Mouse (Mus musculus) stomach, embryonic 15.5 days (tissue): ENCODE measurements around the gene Slc25a23. TPM values are rescaled to one million over a fixed set of nuclear protein-coding genes. Genes with fewer than 3 reads are reported as not detected.
A peak's percentile ranks its signal among the peaks of the same experiment; 100 is the strongest.

ENCODE experiments used
- ATAC-seq: fragments of 200-750 bp; cut with Nextera tagmentation; 2 replicates; pipeline ENCODE4 v1.8.0; 2017; ENCODE audit warnings: low read depth, moderate number of reproducible peaks, moderate TSS enrichment; ENCODE audit not compliant: insufficient read depth, low FRiP score
- H3K27ac ChIP-seq: fragments of 300-500 bp; sonication (generic); 2 replicates; pipeline ENCODE4 v1.5.1; 2015; ENCODE audit warnings: mild to moderate bottlenecking, inconsistent platforms
- H3K27me3 ChIP-seq: fragments of 300-500 bp; sonication (generic); replicated peaks from 2 replicates; pipeline ENCODE4 v1.6.1; 2015; ENCODE audit warnings: inconsistent platforms
- H3K36me3 ChIP-seq: fragments of 300-500 bp; sonication (generic); 2 replicates; pipeline ENCODE4 v1.6.1; 2015; ENCODE audit warnings: inconsistent platforms
- H3K4me1 ChIP-seq: fragments of 300-500 bp; sonication (generic); 2 replicates; pipeline ENCODE4 v1.6.1; 2015; ENCODE audit warnings: inconsistent platforms
- H3K4me2 ChIP-seq: fragments of 300-500 bp; sonication (generic); 2 replicates; pipeline ENCODE4 v1.6.1; 2015; ENCODE audit warnings: mild to moderate bottlenecking, inconsistent platforms
- H3K4me3 ChIP-seq: fragments of 300-500 bp; sonication (generic); replicated peaks from 2 replicates; pipeline ENCODE4 v1.5.1; 2015; ENCODE audit warnings: inconsistent platforms
- H3K9ac ChIP-seq: fragments of 300-500 bp; sonication (generic); 2 replicates; pipeline ENCODE4 v1.6.1; 2015; ENCODE audit warnings: inconsistent platforms
- H3K9me3 ChIP-seq: fragments of 300-500 bp; sonication (generic); 2 replicates; pipeline ENCODE4 v1.6.1; 2016; ENCODE audit warnings: inconsistent platforms
- WGBS: fragments of 180-500 bp; shearing (Covaris S2); methylation state at CpG from one replicate; pipeline ENCODE4 v1.1.7; 2015; 5-methylcytosine and 5-hydroxymethylcytosine counted together
- polyA plus RNA-seq: library from polyadenylated mRNA; unstranded; fragments of >200 nt; fragmentation: Nextera tagmentation; extraction: Ambion mirVana; gene quantifications from 2 replicates; pipeline ENCODE4 v1.2.1, GENCODE M21; 2015

Gene Slc25a23
- polyA plus RNA-seq, 1 experiment from 2014 or later: 8.7 TPM

DNA sequence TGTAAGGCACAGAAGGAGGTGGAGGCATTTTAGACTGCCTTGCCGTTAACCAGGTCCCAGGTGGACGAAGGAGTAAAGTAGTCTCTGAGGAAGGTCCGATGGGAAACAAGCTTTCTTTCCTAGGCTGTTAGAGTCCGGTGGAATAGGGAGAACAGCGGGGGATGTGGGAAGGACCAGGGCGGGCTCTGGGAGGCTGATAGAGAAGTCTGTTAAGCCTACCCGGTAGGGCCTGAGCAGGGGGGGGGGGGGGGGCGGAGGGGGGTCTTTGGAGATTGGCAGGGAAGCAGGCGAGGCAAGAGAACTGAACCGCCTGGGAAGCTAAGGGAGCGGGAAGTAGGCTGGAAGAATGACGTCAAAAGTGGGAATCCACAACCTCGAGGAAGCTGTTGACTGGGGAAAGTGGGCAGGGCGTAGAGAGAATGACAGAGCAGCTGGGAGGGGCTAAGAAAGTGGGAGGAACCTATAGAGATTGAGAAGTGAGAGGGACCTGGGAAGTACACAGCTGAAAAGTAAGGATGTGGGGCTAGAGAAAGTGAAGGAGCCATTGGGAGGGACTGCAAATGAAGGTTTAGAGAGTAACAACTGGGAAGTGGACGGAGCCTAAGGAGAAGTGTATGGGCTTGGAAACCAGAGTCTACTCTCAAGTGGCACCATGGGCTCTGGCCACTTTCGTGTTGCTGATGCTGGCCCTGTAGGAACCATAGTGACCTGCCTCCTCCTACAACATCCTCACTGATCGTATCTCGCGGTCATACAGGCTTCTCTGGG lies 36.4 kb upstream of the Slc25a23 start:
- H3K4me2 ChIP-seq: peak overlapping the region; percentile 51
- no peaks in the 10 kb centered on the region for H3K36me3 ChIP-seq
- peak overlapping the region; percentile 28 for H3K4me3 ChIP-seq
- WGBS: 2% methylated on average over 18 of the region's 19 CpGs
- H3K9me3 ChIP-seq: no peaks in the 10 kb centered on the region
- H3K4me1 ChIP-seq: 0 out of 2 replicates have a peak, but pooled peaks cover 6% of the 10 kb centered on the region
- no peaks in the 10 kb centered on the region for H3K27me3 ChIP-seq
- H3K27ac ChIP-seq: no peak overlapping the region
- no peak overlapping the region for H3K9ac ChIP-seq
- peak; percentile 86 for ATAC-seq

DNA sequence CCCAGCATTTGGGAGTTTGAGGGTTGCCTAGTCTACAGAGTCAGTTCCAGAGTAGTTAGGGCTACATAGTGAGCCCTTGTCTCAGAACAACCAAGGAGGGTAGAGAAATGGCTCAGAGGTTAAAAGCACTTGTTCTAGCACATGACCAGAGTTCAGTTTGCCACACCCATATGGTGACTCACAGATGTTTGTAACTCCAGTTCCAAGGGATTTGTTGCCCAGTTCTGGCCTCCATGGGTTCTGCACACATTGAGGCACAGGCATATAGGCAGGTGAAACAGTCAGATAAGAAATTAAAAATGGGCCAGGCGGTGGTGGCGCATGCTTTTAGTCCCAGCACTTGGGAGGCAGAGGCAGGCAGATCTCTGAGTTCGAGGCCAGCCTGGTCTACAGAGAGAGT lies 34.6 kb upstream of the Slc25a23 start:
- H3K27ac ChIP-seq: no peak overlapping the region
- H3K27me3 ChIP-seq: no peaks in the 10 kb centered on the region
- no peaks in the 10 kb centered on the region for H3K36me3 ChIP-seq
- H3K9me3 ChIP-seq: no peaks in the 10 kb centered on the region
- no peak overlapping the region for H3K4me3 ChIP-seq
- H3K4me2 ChIP-seq: no peak overlapping the region
- 97% methylated on average over 3 of the region's 3 CpGs for WGBS
- no peak overlapping the region for H3K9ac ChIP-seq
- no peak for ATAC-seq
- 0 out of 2 replicates have a peak, but pooled peaks cover 6% of the 10 kb centered on the region for H3K4me1 ChIP-seq

DNA sequence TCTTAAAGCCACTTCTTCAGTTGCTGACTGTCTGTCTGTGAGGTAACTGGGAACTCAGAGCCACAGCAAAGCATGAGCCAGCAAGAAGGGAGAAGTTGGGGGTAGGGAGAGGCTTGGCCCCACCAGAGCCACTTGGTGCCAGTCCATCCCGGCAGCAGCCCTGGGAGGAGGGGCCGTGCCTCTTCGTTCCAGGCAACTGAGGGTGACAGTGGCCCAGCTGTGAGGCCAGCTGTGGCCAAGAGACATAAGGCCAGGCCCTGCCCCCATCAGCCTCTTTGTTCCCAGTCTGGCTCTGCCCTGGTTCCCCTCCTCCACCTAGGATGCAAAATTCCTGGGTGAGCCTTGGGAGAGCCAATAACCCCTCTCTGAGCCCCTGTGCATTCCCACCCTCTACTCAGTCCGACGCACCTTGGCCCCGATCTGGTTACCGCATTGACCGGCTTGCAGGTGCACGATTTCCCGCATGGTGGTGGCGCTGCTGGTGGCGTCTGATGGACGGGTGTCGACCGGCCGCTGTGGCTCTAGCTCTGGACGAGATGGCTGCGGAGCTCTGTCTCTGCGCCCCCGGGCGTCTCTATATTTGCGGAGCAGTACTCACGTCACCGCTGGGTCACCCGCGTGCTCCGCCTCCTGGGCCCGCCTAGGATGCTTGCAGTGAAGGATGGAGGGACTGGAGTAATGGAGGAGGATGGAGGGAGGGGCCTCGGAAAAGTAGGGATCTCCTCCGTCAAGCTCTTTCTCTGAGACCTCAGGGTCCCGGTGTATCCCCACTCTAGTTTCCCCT lies 27.6 kb upstream of the Slc25a23 start, which contains the start of gene Tubb4a:
Tubb4a (minus strand) TSS at position 734 of the 784 bp plus-strand sequence.
- Histone ChIP-seq H3K4me2 (peak within 1 kb of the TSS; percentile 58), H3K9me3 (no peaks in the 10 kb centered on the region), H3K27ac (no peak within 1 kb of the TSS), H3K27me3 (0 out of 2 replicates have a peak, but pooled peaks cover 5% of the 10 kb centered on the region), H3K4me1 (0 out of 2 replicates have a peak, but pooled peaks cover 8% of the 10 kb centered on the region), H3K36me3 (no peaks in the 10 kb centered on the region), H3K9ac (no peak within 1 kb of the TSS), H3K4me3 (peak within 1 kb of the TSS; percentile 40)
- 1% methylated on average over 31 of the region's 31 CpGs for WGBS
- ATAC-seq: peak; percentile 70

DNA sequence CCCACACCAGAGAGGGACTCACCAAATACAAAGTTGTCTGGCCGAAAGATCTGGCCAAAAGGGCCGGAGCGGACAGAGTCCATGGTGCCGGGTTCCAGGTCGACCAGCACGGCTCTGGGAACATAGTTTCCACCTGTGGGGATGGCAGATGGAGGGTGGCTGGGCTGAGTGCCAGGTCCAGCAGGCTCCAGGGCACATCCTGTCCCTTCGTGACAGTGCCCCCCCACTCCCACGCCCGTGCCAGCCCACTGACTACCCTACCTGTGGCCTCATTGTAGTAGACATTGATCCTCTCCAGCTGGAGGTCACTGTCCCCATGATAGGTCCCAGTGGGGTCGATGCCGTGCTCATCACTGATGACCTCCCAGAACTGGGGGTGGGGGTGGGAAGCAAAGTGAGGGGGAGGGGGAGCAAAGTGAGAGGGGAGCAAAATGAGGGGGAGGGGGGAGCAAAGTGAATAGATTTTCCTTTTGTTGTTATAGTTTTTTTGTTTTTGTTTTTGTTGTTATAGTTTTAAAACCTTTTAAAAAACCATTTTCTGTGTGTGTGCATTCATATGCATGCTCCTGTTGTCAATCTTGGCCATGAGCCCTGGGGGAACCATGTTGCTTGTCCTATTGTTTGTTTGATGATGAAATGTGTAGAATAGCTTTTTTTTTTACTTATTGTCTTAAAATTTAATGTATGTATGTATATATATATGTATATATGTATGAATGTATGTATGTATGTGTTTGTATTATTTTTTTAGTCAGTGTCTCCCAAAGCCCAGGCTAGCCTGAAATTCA lies 26.5 kb upstream of the Slc25a23 start:
- H3K27ac ChIP-seq: no peak overlapping the region
- 0 out of 2 replicates have a peak, but pooled peaks cover 8% of the 10 kb centered on the region for H3K4me1 ChIP-seq
- H3K4me3 ChIP-seq: no peak overlapping the region
- 85% methylated on average over 11 of the region's 11 CpGs for WGBS
- H3K4me2 ChIP-seq: no peak overlapping the region
- no peaks in the 10 kb centered on the region for H3K36me3 ChIP-seq
- no peaks in the 10 kb centered on the region for H3K9me3 ChIP-seq
- no peak overlapping the region for H3K9ac ChIP-seq
- ATAC-seq: no peak
- 0 out of 2 replicates have a peak, but pooled peaks cover 5% of the 10 kb centered on the region for H3K27me3 ChIP-seq

DNA sequence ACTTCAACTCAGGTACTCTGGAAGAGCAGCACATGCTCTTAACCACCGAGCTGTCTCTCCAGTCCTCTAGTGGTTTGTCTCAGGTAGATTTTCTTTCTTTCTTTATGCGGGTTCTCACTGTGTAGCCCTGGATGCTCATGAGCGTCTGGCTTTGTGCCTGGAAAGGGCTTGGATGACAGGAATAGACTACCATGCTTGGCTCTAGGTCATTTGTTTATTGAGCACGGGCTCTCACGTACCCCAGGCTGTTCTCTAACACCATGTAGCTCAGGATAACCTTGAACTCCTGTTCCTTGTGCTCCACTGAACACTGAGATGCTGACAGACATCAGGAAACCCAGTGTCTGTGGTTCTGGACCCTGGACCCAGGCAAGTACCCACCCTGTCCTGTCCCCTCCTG lies 22.8 kb upstream of the Slc25a23 start:
- WGBS: 78% methylated on average over 5 of the region's 5 CpGs
- no peak overlapping the region for H3K27ac ChIP-seq
- ATAC-seq: no peak

DNA sequence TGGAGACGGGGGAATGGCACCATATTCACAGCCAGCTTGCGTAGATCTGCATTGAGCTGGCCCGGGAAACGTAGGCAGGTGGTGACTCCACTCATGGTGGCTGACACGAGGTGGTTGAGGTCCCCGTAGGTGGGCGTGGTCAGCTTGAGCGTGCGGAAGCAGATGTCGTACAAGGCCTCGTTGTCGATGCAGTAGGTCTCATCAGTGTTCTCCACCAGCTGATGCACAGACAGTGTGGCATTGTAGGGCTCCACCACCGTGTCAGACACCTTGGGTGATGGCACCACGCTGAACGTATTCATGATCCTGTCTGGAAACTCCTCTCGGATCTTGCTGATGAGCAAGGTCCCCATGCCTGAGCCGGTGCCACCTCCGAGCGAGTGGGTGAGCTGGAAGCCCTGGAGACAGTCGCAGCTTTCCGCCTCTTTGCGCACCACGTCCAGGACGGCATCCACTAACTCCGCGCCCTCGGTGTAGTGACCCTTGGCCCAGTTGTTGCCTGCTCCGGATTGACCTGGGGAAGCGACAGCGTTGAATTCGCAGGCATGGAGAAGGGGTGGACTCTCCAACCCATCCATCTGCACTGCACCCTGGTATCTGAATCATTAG lies 21.7 kb upstream of the Slc25a23 start:
- peaks cover 10% of the 10 kb centered on the region; the same call in 1 of the 2 replicates for H3K4me1 ChIP-seq
- WGBS: 92% methylated on average over 31 of the region's 31 CpGs
- no peaks in the 10 kb centered on the region for H3K27me3 ChIP-seq
- no peak overlapping the region for H3K4me3 ChIP-seq
- H3K4me2 ChIP-seq: no peak overlapping the region
- no peaks in the 10 kb centered on the region for H3K9me3 ChIP-seq
- no peak for ATAC-seq
- H3K9ac ChIP-seq: no peak overlapping the region
- H3K27ac ChIP-seq: no peak overlapping the region
- H3K36me3 ChIP-seq: no peaks in the 10 kb centered on the region

More for the DNA sequence above, 22.8 kb upstream of the Slc25a23 start:
- Histone ChIP-seq H3K4me1 (peaks cover 17% of the 10 kb centered on the region; the same call in 1 of the 2 replicates), H3K9ac (no peak overlapping the region), H3K4me2 (no peak overlapping the region), H3K27me3 (0 out of 2 replicates have a peak, but pooled peaks cover 5% of the 10 kb centered on the region), H3K36me3 (no peaks in the 10 kb centered on the region), H3K9me3 (no peaks in the 10 kb centered on the region), H3K4me3 (no peak overlapping the region)

DNA sequence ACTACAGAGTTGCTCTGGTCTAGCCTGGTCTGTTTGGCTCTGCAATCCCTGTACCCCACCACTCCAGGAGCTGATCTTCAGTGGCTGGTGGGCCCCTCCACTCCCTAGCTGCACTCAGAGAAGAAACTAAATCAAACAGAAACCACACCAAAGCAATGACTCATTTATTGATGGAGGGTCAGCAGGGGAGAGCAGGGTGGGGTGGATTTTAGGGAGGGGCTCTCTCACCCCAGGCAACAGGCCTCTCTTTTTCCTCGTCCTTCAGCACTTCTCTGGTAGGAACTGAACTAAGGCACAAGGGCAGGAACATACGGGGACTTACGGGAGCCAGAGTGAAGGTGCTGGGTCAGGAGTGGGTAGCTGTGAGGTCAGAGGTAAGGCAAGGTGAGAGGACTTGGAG lies 20.3 kb upstream of the Slc25a23 start:
- no peak overlapping the region for H3K4me2 ChIP-seq
- WGBS: 51% methylated on average over 3 of the region's 3 CpGs
- no peaks in the 10 kb centered on the region for H3K27me3 ChIP-seq
- no peaks in the 10 kb centered on the region for H3K36me3 ChIP-seq
- no peak overlapping the region for H3K9ac ChIP-seq
- H3K4me1 ChIP-seq: peaks cover 10% of the 10 kb centered on the region; the same call in 1 of the 2 replicates
- no peaks in the 10 kb centered on the region for H3K9me3 ChIP-seq
- ATAC-seq: peak; percentile 76
- no peak overlapping the region for H3K4me3 ChIP-seq
- H3K27ac ChIP-seq: no peak overlapping the region; the same call in 1 of the 2 replicates

DNA sequence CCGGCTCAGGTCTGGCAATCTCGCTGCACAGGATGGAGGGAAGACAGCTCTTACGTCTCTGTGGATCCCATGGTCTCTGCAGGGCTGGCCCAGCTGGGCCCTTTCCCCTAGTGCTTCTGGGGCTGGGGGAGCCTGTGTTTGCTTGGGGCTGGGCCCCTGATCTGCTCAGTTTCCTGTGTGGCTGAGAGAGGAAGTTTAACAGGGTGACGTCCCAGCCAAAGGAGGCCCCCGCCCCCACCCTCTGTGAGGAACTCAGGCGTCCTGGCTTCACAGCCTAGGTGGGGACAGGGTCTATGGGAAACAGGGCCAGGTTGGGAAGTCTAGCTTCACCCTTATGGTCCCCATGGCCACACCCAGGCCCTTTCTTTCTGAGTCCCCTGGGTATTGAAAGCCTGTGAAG lies 18.7 kb upstream of the Slc25a23 start, which contains the start of gene Dennd1c:
Dennd1c (minus strand) TSS at position 179 of the 400 bp plus-strand sequence.
- no peaks in the 10 kb centered on the region for H3K9me3 ChIP-seq
- H3K4me3 ChIP-seq: no peak within 1 kb of the TSS
- no peaks in the 10 kb centered on the region for H3K36me3 ChIP-seq
- no peaks in the 10 kb centered on the region for H3K27me3 ChIP-seq
- H3K27ac ChIP-seq: 0 out of 2 replicates have a peak within 1 kb of the TSS, but pooled peaks have one; percentile 26
- peak within 1 kb of the TSS; percentile 10; the same call in 1 of the 2 replicates for H3K4me2 ChIP-seq
- no peak for ATAC-seq
- H3K4me1 ChIP-seq: peaks cover 10% of the 10 kb centered on the region; the same call in 1 of the 2 replicates
- WGBS: 37% methylated on average over 6 of the region's 6 CpGs
- no peak within 1 kb of the TSS for H3K9ac ChIP-seq

DNA sequence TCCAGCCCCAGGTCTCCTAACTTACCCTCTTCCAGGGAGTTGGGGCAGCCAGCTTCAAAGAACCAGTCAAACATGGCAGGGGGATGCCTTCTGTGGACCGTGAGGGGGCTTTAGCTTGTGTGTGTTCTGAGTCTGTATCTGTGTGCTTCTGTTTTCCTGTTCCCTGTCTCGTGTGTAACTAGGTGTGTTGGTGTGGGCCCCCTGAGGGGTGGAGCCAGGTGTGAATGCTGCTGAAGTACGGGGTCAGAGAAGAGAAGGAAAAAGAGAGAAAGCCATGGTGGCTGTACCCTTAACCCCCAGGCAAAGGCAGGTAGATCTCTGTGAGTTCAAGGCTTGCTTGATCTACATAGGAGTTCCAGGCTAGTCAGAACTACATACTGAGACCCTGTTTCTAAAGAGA lies 17.3 kb upstream of the Slc25a23 start:
- no peak overlapping the region for H3K4me2 ChIP-seq

DNA sequence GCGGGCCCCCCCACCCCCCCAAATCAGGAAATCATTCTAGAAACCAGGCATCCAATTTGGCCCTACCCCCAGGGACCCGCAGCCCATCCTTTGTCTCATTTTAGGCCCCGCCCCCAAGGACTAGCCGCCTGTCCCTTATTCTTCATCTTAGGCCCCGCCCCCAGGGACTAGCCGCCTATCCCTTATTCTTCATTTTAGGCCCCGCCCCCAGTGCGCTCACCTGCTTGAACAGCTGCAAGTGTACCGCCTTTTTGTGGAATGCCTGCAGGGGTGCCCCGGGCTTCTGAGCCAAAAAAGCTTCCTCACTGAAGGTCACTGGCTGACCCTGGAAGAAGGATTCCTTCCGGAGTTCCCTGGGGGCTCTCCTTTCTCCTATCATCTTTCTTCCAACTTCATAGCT lies 11.0 kb upstream of the Slc25a23 start:
- Histone ChIP-seq H3K9me3 (no peaks in the 10 kb centered on the region), H3K4me1 (0 out of 2 replicates have a peak, but pooled peaks cover 3% of the 10 kb centered on the region), H3K4me3 (peak overlapping the region; percentile 12; the same call in 1 of the 2 replicates), H3K36me3 (no peaks in the 10 kb centered on the region), H3K27ac (no peak overlapping the region), H3K4me2 (peak overlapping the region; percentile 35), H3K9ac (no peak overlapping the region), H3K27me3 (no peaks in the 10 kb centered on the region)
- 6% methylated on average over 11 of the region's 11 CpGs for WGBS
- peak; percentile 84 for ATAC-seq

More for the DNA sequence above, 17.3 kb upstream of the Slc25a23 start:
- Histone ChIP-seq H3K27ac (no peak overlapping the region), H3K9me3 (no peaks in the 10 kb centered on the region), H3K36me3 (no peaks in the 10 kb centered on the region), H3K4me3 (no peak overlapping the region), H3K27me3 (no peaks in the 10 kb centered on the region), H3K4me1 (peaks cover 10% of the 10 kb centered on the region; the same call in 1 of the 2 replicates), H3K9ac (no peak overlapping the region)
- ATAC-seq: no peak
- 42% methylated on average over 3 of the region's 3 CpGs for WGBS

DNA sequence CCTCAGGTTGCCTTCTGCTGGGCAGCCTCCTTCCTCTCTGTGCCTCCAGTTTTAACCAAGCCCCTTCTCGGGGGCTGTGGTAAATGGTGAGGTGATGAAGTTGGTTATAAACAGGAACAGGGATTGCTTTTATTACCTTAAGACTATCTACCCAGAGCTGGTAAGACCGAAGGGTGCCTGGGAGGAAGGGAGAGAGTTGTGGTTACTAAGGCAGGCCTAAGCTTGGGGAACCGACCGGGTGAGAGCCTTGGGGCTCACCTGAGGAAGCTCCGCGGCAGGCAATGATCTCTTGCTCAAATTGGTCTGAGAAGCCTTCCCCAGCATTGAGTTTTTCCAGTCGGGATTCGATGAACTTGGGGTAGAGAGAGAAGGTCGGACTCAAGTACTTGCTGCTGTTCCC lies 10.6 kb upstream of the Slc25a23 start:
- WGBS: 14% methylated on average over 9 of the region's 9 CpGs
- peak overlapping the region; percentile 24; the same call in 1 of the 2 replicates for H3K27ac ChIP-seq

More for the DNA sequence above, 10.6 kb upstream of the Slc25a23 start:
- Histone ChIP-seq H3K9ac (no peak overlapping the region), H3K4me3 (peak overlapping the region; percentile 12), H3K36me3 (no peaks in the 10 kb centered on the region), H3K27me3 (no peaks in the 10 kb centered on the region), H3K4me1 (0 out of 2 replicates have a peak, but pooled peaks cover 4% of the 10 kb centered on the region), H3K9me3 (no peaks in the 10 kb centered on the region), H3K4me2 (peak overlapping the region; percentile 35)
- no peak for ATAC-seq
